In the genomic region with DNA sequence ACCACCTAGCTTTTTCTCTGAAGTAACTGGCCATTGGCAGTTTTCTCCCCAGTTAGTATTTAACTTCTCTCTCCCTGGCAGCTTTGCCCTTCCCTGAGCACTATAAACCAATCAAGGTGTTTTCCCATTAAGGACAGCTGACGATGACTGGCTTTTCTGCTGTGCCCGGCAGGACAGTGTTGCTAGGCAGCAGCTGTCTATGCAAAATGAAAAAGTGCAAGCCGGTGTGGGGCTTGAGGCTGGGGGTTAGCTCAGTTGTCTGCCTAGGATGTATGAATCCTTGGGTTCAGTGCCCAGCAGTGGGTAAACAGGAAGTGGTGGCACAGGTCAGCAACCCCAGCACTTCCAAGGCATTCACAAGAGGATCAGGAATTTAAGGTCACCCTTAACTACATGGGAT, we compare ENCODE assay signal across 16 mouse cellular contexts.
A peak's percentile ranks its signal among the peaks of the same experiment; 100 is the strongest.
DNase-seq lines count a peak whose midpoint lies in the region; ATAC-seq and TF ChIP-seq lines count a peak whose summit lies in the region.
"Had no signal": no experiment of that assay in that cellular context is flagged by ENCODE, and none has a peak within 500 bp of the region (broad histone marks: within the 10 kb centered on the region; RNA-seq: fewer than 3 reads in every experiment).

No protein-coding gene starts in this region.

- no peak overlapping the region for H3K27ac ChIP-seq in kidney, embryonic 15.5 days
- H3K27ac ChIP-seq: embryonic facial prominence, embryonic 12.5 days; heart, embryonic 10.5 days; limb, embryonic 15.5 days had no signal

- intact Hi-C loops in left cerebral cortex, postnatal 10 days (cut with DNase I), result no loop called here

- CTCF ChIA-PET in Patski (lab: Charles Lee), result no interaction called here

- 9% methylated on average over 3 of the region's 3 CpGs for WGBS in kidney, embryonic 15.5 days

- no peak overlapping the region for H3K4me2 ChIP-seq in kidney, embryonic 15.5 days
- H3K4me2 ChIP-seq: embryonic facial prominence, embryonic 12.5 days; limb, embryonic 15.5 days had no signal

- in situ Hi-C loops in Patski (cut with MboI; ENCODE audit: low pct_unique_long_range_greater_than_20kb), result no loop called here

- DNase-seq in kidney, adult 8-10 months, result peak; percentile 2 to 13
- DNase-seq in kidney, postnatal 10 days, result no peak
- DNase-seq in Patski (ENCODE audit: low read depth, low spot score), result peak; percentile 3
- peak; percentile 13 for DNase-seq in splenic B cell, adult 2 months (ENCODE audit: low read depth, low spot score)
- no peak for DNase-seq in T-cell, adult 2 months (ENCODE audit: low spot score)
- no peak for DNase-seq in left cerebral cortex, postnatal 10 days (ENCODE audit: extremely low spot score in 1 of 2, low spot score in 2 of 2)
- DNase-seq: cerebellum, postnatal 14 days; gastrocnemius, postnatal 25 days; heart, postnatal 14 days; liver, postnatal 0 days; lung, postnatal 4 days; thymus, adult 18-20 months had no signal

- H3K4me3 ChIP-seq in kidney, embryonic 15.5 days (replicated peaks), result no peak overlapping the region
- H3K4me3 ChIP-seq: embryonic facial prominence, embryonic 12.5 days; heart, embryonic 10.5 days; limb, embryonic 15.5 days had no signal

- POLR2A ChIA-PET in Patski (lab: Charles Lee), result interaction anchor here (0.6 to 0.7 kb wide), 2 partner anchors 411 to 428 kb away, joined by 3 read pairs; no protein-coding TSS in a partner anchor

- H3K27me3 ChIP-seq in Patski, result no peaks in the 10 kb centered on the region
- H3K27me3 ChIP-seq in kidney, embryonic 15.5 days, result no peaks in the 10 kb centered on the region
- H3K27me3 ChIP-seq in splenic B cell, adult 2 months (ENCODE audit: control insufficient read depth, insufficient read depth, low read length, poor library complexity, severe bottlenecking), result no peaks in the 10 kb centered on the region
- H3K27me3 ChIP-seq: embryonic facial prominence, embryonic 12.5 days; limb, embryonic 15.5 days had no signal

- ATAC-seq in Patski, result no peak
- peak; percentile 64 for ATAC-seq in kidney, embryonic 15.5 days (replicated peaks; ENCODE audit: low FRiP score)
- ATAC-seq: liver, postnatal 0 days had no signal

- no peak for TF ChIP-seq CTCF in Patski (IDR thresholded peaks at IDR 0.05)

- peaks cover 17% of the 10 kb centered on the region for H3K4me1 ChIP-seq in kidney, embryonic 15.5 days
- H3K4me1 ChIP-seq: embryonic facial prominence, embryonic 12.5 days; limb, embryonic 15.5 days had no signal

- no peaks in the 10 kb centered on the region for H3K9me3 ChIP-seq in kidney, embryonic 15.5 days (replicated peaks)
- H3K9me3 ChIP-seq: embryonic facial prominence, embryonic 12.5 days; heart, embryonic 10.5 days; limb, embryonic 15.5 days had no signal

- H3K9ac ChIP-seq in kidney, embryonic 15.5 days, result no peak overlapping the region
- H3K9ac ChIP-seq: embryonic facial prominence, embryonic 12.5 days; limb, embryonic 15.5 days; liver, postnatal 0 days had no signal

- H3K36me3 ChIP-seq in kidney, embryonic 15.5 days, result no peaks in the 10 kb centered on the region
- no peaks in the 10 kb centered on the region for H3K36me3 ChIP-seq in splenic B cell, adult 2 months (ENCODE audit: control insufficient read depth, insufficient read depth, low read length, poor library complexity, severe bottlenecking)
- H3K36me3 ChIP-seq: embryonic facial prominence, embryonic 12.5 days; heart, embryonic 10.5 days; limb, embryonic 15.5 days had no signal

Comparison
In these comparisons a context has a peak if more than half of its experiments do, and no peak if none do; other contexts are left out.
1. DNase-seq: peak in kidney, adult 8-10 months (2 of 2), Patski (single experiment) and splenic B cell, adult 2 months (single experiment); none in kidney, postnatal 10 days (single experiment), T-cell, adult 2 months (single experiment) and left cerebral cortex, postnatal 10 days (0 of 2).